Comparison of ENCODE assay signal across 42 mouse cellular contexts in genomic region chr16:58658668-58659067, GRCm38 (mm10). TPM values are rescaled to one million over a fixed set of nuclear protein-coding genes. Genes with fewer than 3 reads are reported as not detected.
DNase-seq lines count a peak whose midpoint lies in the region; ATAC-seq lines count a peak whose summit lies in the region.
"Had no signal": no experiment of that assay in that cellular context is flagged by ENCODE, and none has a peak within 500 bp of the region (broad histone marks: within the 10 kb centered on the region; RNA-seq: fewer than 3 reads in every experiment).

No protein-coding gene starts in this region.

- no peaks in the 10 kb centered on the region for H3K9me3 ChIP-seq in liver, embryonic 11.5 days (ENCODE audit: control insufficient read depth, low read length)
- no peaks in the 10 kb centered on the region for H3K9me3 ChIP-seq in erythroblast, embryonic 14.5 days (ENCODE audit: control insufficient read depth, low read length)
- H3K9me3 ChIP-seq in limb, embryonic 10.5 days (replicated peaks), result no peaks in the 10 kb centered on the region
- H3K9me3 ChIP-seq in liver, embryonic 16.5 days (replicated peaks; ENCODE audit: control insufficient read depth, low read length), result no peaks in the 10 kb centered on the region
- H3K9me3 ChIP-seq: heart, embryonic 12.5 days; hindbrain, embryonic 10.5 days; hindbrain, embryonic 15.5 days; limb, embryonic 15.5 days; midbrain, embryonic 15.5 days; neural tube, embryonic 15.5 days had no signal

- H3K36me3 ChIP-seq in liver, embryonic 11.5 days (ENCODE audit: control insufficient read depth, insufficient read depth, low read length), result no peaks in the 10 kb centered on the region
- H3K36me3 ChIP-seq in erythroblast, embryonic 14.5 days (ENCODE audit: control insufficient read depth), result peaks cover 27% of the 10 kb centered on the region
- H3K36me3 ChIP-seq in limb, embryonic 10.5 days, result no peaks in the 10 kb centered on the region
- H3K36me3 ChIP-seq in liver, embryonic 16.5 days (ENCODE audit: control insufficient read depth, insufficient read depth), result no peaks in the 10 kb centered on the region
- H3K36me3 ChIP-seq: heart, embryonic 12.5 days; hindbrain, embryonic 10.5 days; hindbrain, embryonic 15.5 days; limb, embryonic 15.5 days; midbrain, embryonic 15.5 days; neural tube, embryonic 15.5 days had no signal

- peak; percentile 78 for DNase-seq in liver
- DNase-seq in liver, embryonic 11.5 days (ENCODE audit: low spot score), result no peak
- peak; percentile 19 for DNase-seq in limb, embryonic 10.5 days (ENCODE audit: low spot score)
- no peak for DNase-seq in testis, postnatal 10 days (ENCODE audit: low spot score)
- DNase-seq in left cerebral cortex, postnatal 10 days (ENCODE audit: extremely low spot score in 1 of 2, low spot score in 2 of 2), result no peak
- DNase-seq: adrenal gland, adult 2 months; adrenal gland, postnatal 36 days; B cell, adult 2 months; cerebellum, adult 2 months; cerebellum, postnatal 36 days; kidney, adult 8-10 months; kidney, postnatal 4 days; left cerebral cortex, postnatal 4 days; retina, postnatal 1 day; right cerebral cortex, postnatal 14 days; thymus, adult 18-20 months; thymus, postnatal 25 days had no signal

- no peak overlapping the region for H3K4me2 ChIP-seq in liver, embryonic 11.5 days
- H3K4me2 ChIP-seq in liver, embryonic 16.5 days (ENCODE audit: low read depth, low read length), result peak overlapping the region; percentile 47
- H3K4me2 ChIP-seq: heart, embryonic 12.5 days; hindbrain, embryonic 15.5 days; limb, embryonic 15.5 days; midbrain, embryonic 15.5 days; neural tube, embryonic 15.5 days had no signal

- 73% methylated on average over 6 of the region's 6 CpGs for WGBS in liver, embryonic 11.5 days
- WGBS in limb, embryonic 10.5 days, result 90% methylated on average over 6 of the region's 6 CpGs
- 52% methylated on average over 6 of the region's 6 CpGs for WGBS in liver, embryonic 16.5 days (ENCODE audit: insufficient replicate concordance)

- no peak overlapping the region for H3K4me3 ChIP-seq in liver, embryonic 11.5 days (ENCODE audit: low read depth, low read length)
- peak overlapping the region; percentile 47 for H3K4me3 ChIP-seq in erythroblast, embryonic 14.5 days (replicated peaks)
- H3K4me3 ChIP-seq in limb, embryonic 10.5 days, result no peak overlapping the region
- peak overlapping the region; percentile 25; the same call in 1 of the 2 replicates for H3K4me3 ChIP-seq in liver, embryonic 16.5 days (ENCODE audit: low read depth, low read length)
- H3K4me3 ChIP-seq: heart, embryonic 12.5 days; hindbrain, embryonic 10.5 days; hindbrain, embryonic 15.5 days; limb, embryonic 15.5 days; midbrain, embryonic 15.5 days; neural tube, embryonic 15.5 days had no signal

- intact Hi-C loops in left cerebral cortex, postnatal 10 days (cut with DNase I), result no loop called here

- H3K4me1 ChIP-seq in liver, embryonic 11.5 days (replicated peaks; ENCODE audit: control insufficient read depth, insufficient read depth, low read length), result peaks cover 21% of the 10 kb centered on the region
- H3K4me1 ChIP-seq in erythroblast, embryonic 14.5 days (ENCODE audit: control insufficient read depth), result peaks cover 75% of the 10 kb centered on the region
- no peaks in the 10 kb centered on the region for H3K4me1 ChIP-seq in limb, embryonic 10.5 days
- H3K4me1 ChIP-seq in liver, embryonic 16.5 days (ENCODE audit: control insufficient read depth, low read depth, low read length), result peaks cover 58% of the 10 kb centered on the region
- H3K4me1 ChIP-seq: hindbrain, embryonic 10.5 days; hindbrain, embryonic 15.5 days; limb, embryonic 15.5 days; midbrain, embryonic 15.5 days; neural tube, embryonic 15.5 days had no signal

- no peaks in the 10 kb centered on the region; the same call in 1 of the 2 replicates for H3K27me3 ChIP-seq in liver, embryonic 11.5 days (replicated peaks; ENCODE audit: control insufficient read depth, insufficient read depth, low read length)
- H3K27me3 ChIP-seq in erythroblast, embryonic 14.5 days (ENCODE audit: control insufficient read depth), result no peaks in the 10 kb centered on the region
- H3K27me3 ChIP-seq in limb, embryonic 10.5 days (ENCODE audit: low read depth, poor library complexity, severe bottlenecking), result no peaks in the 10 kb centered on the region
- H3K27me3 ChIP-seq in liver, embryonic 16.5 days (ENCODE audit: control insufficient read depth, insufficient read depth, low read depth, low read length), result no peaks in the 10 kb centered on the region
- H3K27me3 ChIP-seq: heart, embryonic 12.5 days; hindbrain, embryonic 15.5 days; limb, embryonic 15.5 days; midbrain, embryonic 15.5 days; neural tube, embryonic 15.5 days had no signal

- no peak for ATAC-seq in liver, embryonic 11.5 days (replicated peaks; ENCODE audit: low FRiP score)
- peak; percentile 71 for ATAC-seq in liver, embryonic 16.5 days (ENCODE audit: low read depth)
- ATAC-seq: forebrain, embryonic 16.5 days; inflammation-experienced regulatory T-cells, adult 6 months; midbrain, embryonic 15.5 days had no signal

- H3K9ac ChIP-seq in liver, embryonic 11.5 days (ENCODE audit: low read depth, low read length), result no peak overlapping the region
- H3K9ac ChIP-seq in liver, embryonic 16.5 days (ENCODE audit: low read depth, low read length), result peak overlapping the region; percentile 44
- H3K9ac ChIP-seq: heart, embryonic 12.5 days; hindbrain, embryonic 15.5 days; limb, embryonic 15.5 days; midbrain, embryonic 15.5 days; neural tube, embryonic 15.5 days had no signal

- H3K27ac ChIP-seq in liver, embryonic 11.5 days (ENCODE audit: low read depth, low read length), result no peak overlapping the region
- H3K27ac ChIP-seq in limb, embryonic 10.5 days, result no peak overlapping the region
- H3K27ac ChIP-seq in liver, embryonic 16.5 days (ENCODE audit: low read length), result peak overlapping the region; percentile 81
- H3K27ac ChIP-seq: hindbrain, embryonic 10.5 days; hindbrain, embryonic 15.5 days; kidney, postnatal 0 days; limb, embryonic 15.5 days; macrophage; midbrain, embryonic 15.5 days; neural tube, embryonic 15.5 days had no signal

RNA-seq across cellular contexts. Expression of gene Cpox, which starts 11.4 kb away (rescaled TPM):
- polyA plus RNA-seq in liver, embryonic 11.5 days (2014; fragmentation: Nextera tagmentation; extraction: Ambion mirVana), result 388 and 389 TPM in 2 replicates
- 45.0 and 55.5 TPM in 2 replicates for polyA plus RNA-seq in erythroblast, embryonic 14.5 days (2012)
- 26.6 and 29.7 TPM in 2 replicates for polyA plus RNA-seq in limb, embryonic 10.5 days (2016; fragmentation: Nextera tagmentation; extraction: Ambion mirVana)
- polyA plus RNA-seq in liver, embryonic 16.5 days (2015; fragmentation: Nextera tagmentation; extraction: Ambion mirVana), result 356 and 399 TPM in 2 replicates
- 10 to 100 TPM; 27.7 to 28.9 TPM for total RNA-seq in left cerebral cortex, postnatal 10 days (2021)

RNA-seq across cellular contexts. Expression of gene E330017A01Rik, which starts 20.1 kb away (rescaled TPM):
- polyA plus RNA-seq in liver, embryonic 11.5 days (2014; fragmentation: Nextera tagmentation; extraction: Ambion mirVana), result not detected in 2 replicates
- 0.04 TPM in 1 of 2 replicates, not detected in the other for polyA plus RNA-seq in erythroblast, embryonic 14.5 days (2012)
- not detected in 2 replicates for polyA plus RNA-seq in limb, embryonic 10.5 days (2016; fragmentation: Nextera tagmentation; extraction: Ambion mirVana)
- not detected in 2 replicates for polyA plus RNA-seq in liver, embryonic 16.5 days (2015; fragmentation: Nextera tagmentation; extraction: Ambion mirVana)
- not detected for total RNA-seq in left cerebral cortex, postnatal 10 days (2021)
- total RNA-seq: adrenal gland, adult 2 months; adrenal gland, postnatal 36 days; gastrocnemius, adult 8-10 months; layer of hippocampus, adult 8-10 months; layer of hippocampus, postnatal 25 days; left cerebral cortex, adult 8-10 months; left cerebral cortex, postnatal 4 days; megakaryocyte-erythroid progenitor cell, adult 5-6 weeks had no signal
- polyA plus RNA-seq: adrenal gland, adult 2 months; brain, embryonic 14.5 days; cerebellum, adult 2 months; embryonic facial prominence, embryonic 11.5 days; forebrain, embryonic 11.5 days; forebrain, embryonic 16.5 days; gonadal fat pad, adult 2 months; heart, embryonic 12.5 days; heart, postnatal 0 days; hindbrain, embryonic 10.5 days; inflammation-experienced regulatory T-cells, adult 6 months; kidney, postnatal 0 days; limb, embryonic 15.5 days; lung, embryonic 16.5 days; macrophage; midbrain, embryonic 15.5 days; neural tube, embryonic 15.5 days; small intestine, adult 2 months; stomach, embryonic 14.5 days had no signal

RNA-seq across cellular contexts. Expression of gene Gm813, which starts 41.9 kb away (rescaled TPM):
- not detected in 2 replicates for polyA plus RNA-seq in liver, embryonic 11.5 days (2014; fragmentation: Nextera tagmentation; extraction: Ambion mirVana)
- not detected in 2 replicates for polyA plus RNA-seq in erythroblast, embryonic 14.5 days (2012)
- polyA plus RNA-seq in limb, embryonic 10.5 days (2016; fragmentation: Nextera tagmentation; extraction: Ambion mirVana), result not detected in 2 replicates
- not detected in 2 replicates for polyA plus RNA-seq in liver, embryonic 16.5 days (2015; fragmentation: Nextera tagmentation; extraction: Ambion mirVana)
- not detected for total RNA-seq in left cerebral cortex, postnatal 10 days (2021)
- total RNA-seq: adrenal gland, adult 2 months; adrenal gland, postnatal 36 days; gastrocnemius, adult 8-10 months; layer of hippocampus, adult 8-10 months; layer of hippocampus, postnatal 25 days; left cerebral cortex, adult 8-10 months; left cerebral cortex, postnatal 4 days; megakaryocyte-erythroid progenitor cell, adult 5-6 weeks had no signal
- polyA plus RNA-seq: adrenal gland, adult 2 months; brain, embryonic 14.5 days; cerebellum, adult 2 months; embryonic facial prominence, embryonic 11.5 days; forebrain, embryonic 11.5 days; forebrain, embryonic 16.5 days; gonadal fat pad, adult 2 months; heart, embryonic 12.5 days; heart, postnatal 0 days; hindbrain, embryonic 10.5 days; hindbrain, embryonic 15.5 days; inflammation-experienced regulatory T-cells, adult 6 months; kidney, postnatal 0 days; limb, embryonic 15.5 days; lung, embryonic 16.5 days; macrophage; midbrain, embryonic 15.5 days; neural tube, embryonic 15.5 days; small intestine, adult 2 months; stomach, embryonic 14.5 days had no signal

Comparison
In these comparisons a context has a peak if more than half of its experiments do, and no peak if none do; other contexts are left out.
1. DNase-seq: peak in liver (single experiment) and limb, embryonic 10.5 days (single experiment); none in liver, embryonic 11.5 days (single experiment), testis, postnatal 10 days (single experiment) and left cerebral cortex, postnatal 10 days (0 of 2).
2. H3K4me3 ChIP-seq: peak in erythroblast, embryonic 14.5 days (single experiment) and liver, embryonic 16.5 days (single experiment); none in liver, embryonic 11.5 days (single experiment) and limb, embryonic 10.5 days (single experiment).